Mouse (Mus musculus): ENCODE results near the gene Map3k13. TPM values are rescaled to one million over a fixed set of nuclear protein-coding genes. Genes with fewer than 3 reads are reported as not detected.

The Map3k13 gene
- polyA plus RNA-seq, 1 experiment, result 2.1 TPM

- Histone ChIP-seq H3K4me3 (ENCODE audit: low read depth, low read length) (no peak overlapping the region), H3K36me3 (ENCODE audit: control insufficient read depth, insufficient read depth, low read length, poor library complexity, severe bottlenecking) (no peaks in the 10 kb centered on the region), H3K9me3 (replicated peaks; ENCODE audit: control insufficient read depth, insufficient read depth, low read length, poor library complexity, severe bottlenecking) (no peaks in the 10 kb centered on the region), H3K4me1 (ENCODE audit: control insufficient read depth, insufficient read depth, low read length) (peaks cover 2% of the 10 kb centered on the region), H3K27me3 (ENCODE audit: control insufficient read depth, insufficient read depth, low read length, poor library complexity, severe bottlenecking) (no peaks in the 10 kb centered on the region), H3K9ac (ENCODE audit: low read depth, poor library complexity, severe bottlenecking) (no peak overlapping the region), H3K27ac (ENCODE audit: insufficient read depth, low read length) (no peak overlapping the region)
- no peak for TF ChIP-seq EP300 (IDR thresholded peaks at IDR 0.05; ENCODE audit: insufficient read depth, low read depth, low read length)
- TF ChIP-seq CTCF (IDR thresholded peaks at IDR 0.05; ENCODE audit: low read depth, low read length), result no peak
- TF ChIP-seq POLR2A (IDR thresholded peaks at IDR 0.05; ENCODE audit: insufficient read depth, low read length), result no peak
Measured at GRCm38 (mm10) chr16:21827581-21827980, 33.4 kb downstream of the Map3k13 start.

GRCm38 (mm10) chr16:21829711-21830110 lies 35.6 kb downstream of the Map3k13 start:
- H3K4me1 ChIP-seq (ENCODE audit: control insufficient read depth, insufficient read depth, low read length), result peaks cover 2% of the 10 kb centered on the region
- no peaks in the 10 kb centered on the region for H3K36me3 ChIP-seq (ENCODE audit: control insufficient read depth, insufficient read depth, low read length, poor library complexity, severe bottlenecking)
- H3K27me3 ChIP-seq (ENCODE audit: control insufficient read depth, insufficient read depth, low read length, poor library complexity, severe bottlenecking), result no peaks in the 10 kb centered on the region
- no peak overlapping the region for H3K27ac ChIP-seq (ENCODE audit: insufficient read depth, low read length)
- H3K9ac ChIP-seq (ENCODE audit: low read depth, poor library complexity, severe bottlenecking), result no peak overlapping the region
- no peak overlapping the region for H3K4me3 ChIP-seq (ENCODE audit: low read depth, low read length)
- TF ChIP-seq CTCF (IDR thresholded peaks at IDR 0.05; ENCODE audit: low read depth, low read length), result no peak
- no peaks in the 10 kb centered on the region for H3K9me3 ChIP-seq (replicated peaks; ENCODE audit: control insufficient read depth, insufficient read depth, low read length, poor library complexity, severe bottlenecking)

- Histone ChIP-seq H3K9ac (ENCODE audit: low read depth, poor library complexity, severe bottlenecking) (no peak overlapping the region), H3K9me3 (replicated peaks; ENCODE audit: control insufficient read depth, insufficient read depth, low read length, poor library complexity, severe bottlenecking) (no peaks in the 10 kb centered on the region), H3K4me1 (ENCODE audit: control insufficient read depth, insufficient read depth, low read length) (peaks cover 4% of the 10 kb centered on the region), H3K27ac (ENCODE audit: insufficient read depth, low read length) (no peak overlapping the region), H3K27me3 (ENCODE audit: control insufficient read depth, insufficient read depth, low read length, poor library complexity, severe bottlenecking) (no peaks in the 10 kb centered on the region), H3K4me3 (ENCODE audit: low read depth, low read length) (no peak overlapping the region), H3K36me3 (ENCODE audit: control insufficient read depth, insufficient read depth, low read length, poor library complexity, severe bottlenecking) (no peaks in the 10 kb centered on the region)
- no peak for TF ChIP-seq POLR2A (IDR thresholded peaks at IDR 0.05; ENCODE audit: insufficient read depth, low read length)
- TF ChIP-seq CTCF (IDR thresholded peaks at IDR 0.05; ENCODE audit: low read depth, low read length), result no peak
- TF ChIP-seq EP300 (IDR thresholded peaks at IDR 0.05; ENCODE audit: insufficient read depth, low read depth, low read length), result no peak
Measured at GRCm38 (mm10) chr16:21830784-21831183, 36.6 kb downstream of the Map3k13 start.

- Histone ChIP-seq H3K9me3 (replicated peaks; ENCODE audit: control insufficient read depth, insufficient read depth, low read length, poor library complexity, severe bottlenecking) (no peaks in the 10 kb centered on the region), H3K4me1 (ENCODE audit: control insufficient read depth, insufficient read depth, low read length) (peaks cover 4% of the 10 kb centered on the region), H3K9ac (ENCODE audit: low read depth, poor library complexity, severe bottlenecking) (no peak overlapping the region), H3K27ac (ENCODE audit: insufficient read depth, low read length) (no peak overlapping the region), H3K36me3 (ENCODE audit: control insufficient read depth, insufficient read depth, low read length, poor library complexity, severe bottlenecking) (no peaks in the 10 kb centered on the region), H3K4me3 (ENCODE audit: low read depth, low read length) (no peak overlapping the region), H3K27me3 (ENCODE audit: control insufficient read depth, insufficient read depth, low read length, poor library complexity, severe bottlenecking) (no peaks in the 10 kb centered on the region)
- TF ChIP-seq POLR2A (IDR thresholded peaks at IDR 0.05; ENCODE audit: insufficient read depth, low read length) (no peak), EP300 (IDR thresholded peaks at IDR 0.05; ENCODE audit: insufficient read depth, low read depth, low read length) (no peak), CTCF (IDR thresholded peaks at IDR 0.05; ENCODE audit: low read depth, low read length) (no peak)
Measured at GRCm38 (mm10) chr16:21831764-21832163, 37.6 kb downstream of the Map3k13 start.

- Histone ChIP-seq H3K9ac (ENCODE audit: low read depth, poor library complexity, severe bottlenecking) (no peak overlapping the region), H3K4me1 (ENCODE audit: control insufficient read depth, insufficient read depth, low read length) (peaks cover 4% of the 10 kb centered on the region), H3K9me3 (replicated peaks; ENCODE audit: control insufficient read depth, insufficient read depth, low read length, poor library complexity, severe bottlenecking) (no peaks in the 10 kb centered on the region), H3K27me3 (ENCODE audit: control insufficient read depth, insufficient read depth, low read length, poor library complexity, severe bottlenecking) (no peaks in the 10 kb centered on the region), H3K4me3 (ENCODE audit: low read depth, low read length) (no peak overlapping the region), H3K27ac (ENCODE audit: insufficient read depth, low read length) (no peak overlapping the region), H3K36me3 (ENCODE audit: control insufficient read depth, insufficient read depth, low read length, poor library complexity, severe bottlenecking) (no peaks in the 10 kb centered on the region)
- TF ChIP-seq EP300 (IDR thresholded peaks at IDR 0.05; ENCODE audit: insufficient read depth, low read depth, low read length) (no peak), POLR2A (IDR thresholded peaks at IDR 0.05; ENCODE audit: insufficient read depth, low read length) (no peak), CTCF (IDR thresholded peaks at IDR 0.05; ENCODE audit: low read depth, low read length) (no peak)
Measured at GRCm38 (mm10) chr16:21833469-21833868, 39.3 kb downstream of the Map3k13 start.

GRCm38 (mm10) chr16:21833970-21834369 lies 39.8 kb downstream of the Map3k13 start:
- TF ChIP-seq EP300 (IDR thresholded peaks at IDR 0.05; ENCODE audit: insufficient read depth, low read depth, low read length) (no peak), POLR2A (IDR thresholded peaks at IDR 0.05; ENCODE audit: insufficient read depth, low read length) (no peak), CTCF (IDR thresholded peaks at IDR 0.05; ENCODE audit: low read depth, low read length) (no peak)
- H3K9ac ChIP-seq (ENCODE audit: low read depth, poor library complexity, severe bottlenecking), result no peak overlapping the region
- H3K4me1 ChIP-seq (ENCODE audit: control insufficient read depth, insufficient read depth, low read length), result peaks cover 4% of the 10 kb centered on the region

More at GRCm38 (mm10) chr16:21833970-21834369, 39.8 kb downstream of the Map3k13 start:
- Histone ChIP-seq H3K27me3 (ENCODE audit: control insufficient read depth, insufficient read depth, low read length, poor library complexity, severe bottlenecking) (no peaks in the 10 kb centered on the region), H3K27ac (ENCODE audit: insufficient read depth, low read length) (no peak overlapping the region), H3K36me3 (ENCODE audit: control insufficient read depth, insufficient read depth, low read length, poor library complexity, severe bottlenecking) (no peaks in the 10 kb centered on the region), H3K4me3 (ENCODE audit: low read depth, low read length) (no peak overlapping the region), H3K9me3 (replicated peaks; ENCODE audit: control insufficient read depth, insufficient read depth, low read length, poor library complexity, severe bottlenecking) (no peaks in the 10 kb centered on the region)

Data from ES-Bruce4 (cell line).